Mouse (Mus musculus): ENCODE data around the gene Gm3238. TPM values are rescaled to one million over a fixed set of nuclear protein-coding genes. Genes with fewer than 3 reads are reported as not detected.
"Not testable (repeated sequence)": the region's sequence is repeated elsewhere in the genome, so short reads cannot be mapped to it uniquely, and the experiment has no call there.

Gm3238 gene
- polyA plus RNA-seq, 1 experiment from 2014 or later, result not detected

DNA sequence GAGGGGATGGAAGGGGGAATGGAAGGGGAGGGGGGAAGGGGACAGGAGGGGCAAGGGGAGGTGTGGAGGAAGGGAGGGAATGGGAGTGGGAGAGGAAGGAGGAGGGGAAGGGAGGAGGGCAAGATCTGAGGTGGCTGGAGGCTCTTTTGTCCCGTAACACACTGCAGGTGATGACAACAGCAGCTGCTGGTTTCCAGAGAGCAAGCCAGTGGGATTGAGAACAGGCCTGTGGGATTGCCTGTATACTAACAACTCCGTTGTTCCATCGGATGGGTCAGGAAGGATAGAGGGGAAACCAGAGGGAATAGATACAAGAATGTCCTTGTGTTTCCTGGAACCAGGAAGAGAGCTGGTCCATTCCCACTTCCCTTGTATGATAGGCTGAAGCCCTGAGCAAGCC lies 26.6 kb upstream of the Gm3238 start:
- Histone ChIP-seq H3K36me3 (ENCODE audit: control insufficient read depth, insufficient read depth, low read length) (no peaks in the 10 kb centered on the region), H3K4me1 (replicated peaks; ENCODE audit: control insufficient read depth, insufficient read depth, low read length) (no peaks in the 10 kb centered on the region), H3K9me3 (ENCODE audit: control insufficient read depth, low read length) (no peaks in the 10 kb centered on the region), H3K27ac (ENCODE audit: low read depth, low read length) (no peak overlapping the region), H3K27me3 (replicated peaks; ENCODE audit: control insufficient read depth, insufficient read depth, low read length) (no peaks in the 10 kb centered on the region), H3K9ac (ENCODE audit: low read depth, low read length) (no peak overlapping the region), H3K4me3 (ENCODE audit: low read depth, low read length) (no peak overlapping the region), H3K4me2 (no peak overlapping the region)
- WGBS, result 25% methylated on average over 3 of the region's 3 CpGs
- ATAC-seq (replicated peaks; ENCODE audit: low FRiP score), result no peak
- DNase-seq (ENCODE audit: low spot score), result no peak

DNA sequence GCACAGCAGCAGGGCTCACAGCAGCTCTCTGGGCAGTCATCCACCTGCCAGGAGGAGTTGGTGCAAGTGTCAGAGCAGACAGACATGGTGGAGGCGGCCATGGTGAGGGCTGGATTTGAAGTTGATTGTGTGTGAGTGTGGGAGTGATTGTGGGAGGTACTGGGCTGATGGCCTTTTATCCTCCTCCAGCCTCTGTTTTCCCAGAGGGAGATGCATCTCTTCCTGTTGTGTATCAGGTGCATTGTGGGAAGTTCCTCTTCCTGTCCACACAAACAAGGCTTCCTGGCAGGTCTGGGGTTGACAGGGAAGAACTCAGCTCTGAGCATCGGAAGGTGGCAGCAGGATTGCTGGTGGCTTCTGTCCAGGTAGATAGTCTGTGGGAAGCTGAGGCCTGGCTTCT lies 23.9 kb upstream of the Gm3238 start, which contains the start of gene Gm9639:
Gm9639 (minus strand) TSS at position 101 of the 400 bp plus-strand sequence.
- Histone ChIP-seq H3K27me3 (replicated peaks; ENCODE audit: control insufficient read depth, insufficient read depth, low read length) (no peaks in the 10 kb centered on the region), H3K9me3 (ENCODE audit: control insufficient read depth, low read length) (no peaks in the 10 kb centered on the region), H3K4me2 (no peak within 1 kb of the TSS), H3K9ac (ENCODE audit: low read depth, low read length) (no peak within 1 kb of the TSS), H3K4me1 (replicated peaks; ENCODE audit: control insufficient read depth, insufficient read depth, low read length) (no peaks in the 10 kb centered on the region), H3K36me3 (ENCODE audit: control insufficient read depth, insufficient read depth, low read length) (no peaks in the 10 kb centered on the region), H3K4me3 (ENCODE audit: low read depth, low read length) (no peak within 1 kb of the TSS), H3K27ac (ENCODE audit: low read depth, low read length) (no peak within 1 kb of the TSS)
- ATAC-seq (replicated peaks; ENCODE audit: low FRiP score) (no peak), DNase-seq (ENCODE audit: low spot score) (no peak)
- 35% methylated on average over 2 of the region's 2 CpGs for WGBS

DNA sequence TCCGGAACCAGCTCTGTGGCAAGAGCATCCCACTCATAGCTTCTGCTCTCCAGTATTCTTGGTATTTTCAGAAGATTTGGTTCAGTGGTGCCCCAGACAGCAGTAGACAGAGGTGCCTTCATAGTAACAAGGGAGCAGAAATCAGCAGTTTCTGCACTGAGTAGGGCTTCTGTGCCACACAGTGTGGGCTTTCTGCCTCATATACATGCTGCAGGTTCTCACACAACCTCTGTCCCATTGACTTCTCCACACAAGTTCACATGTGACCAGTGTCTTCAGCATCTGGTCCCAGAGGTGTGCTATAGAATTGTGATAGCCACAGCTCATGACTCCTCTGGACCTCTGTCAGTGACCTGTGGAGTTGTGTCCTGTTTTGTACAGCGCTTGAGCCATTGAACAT lies 17.5 kb upstream of the Gm3238 start:
- ATAC-seq (replicated peaks; ENCODE audit: low FRiP score), result no peak
- no peak overlapping the region for H3K4me2 ChIP-seq
- H3K36me3 ChIP-seq (ENCODE audit: control insufficient read depth, insufficient read depth, low read length), result no peaks in the 10 kb centered on the region
- H3K4me1 ChIP-seq (replicated peaks; ENCODE audit: control insufficient read depth, insufficient read depth, low read length), result no peaks in the 10 kb centered on the region
- H3K27me3 ChIP-seq (replicated peaks; ENCODE audit: control insufficient read depth, insufficient read depth, low read length), result no peaks in the 10 kb centered on the region
- H3K9ac ChIP-seq (ENCODE audit: low read depth, low read length), result no peak overlapping the region
- no peaks in the 10 kb centered on the region for H3K9me3 ChIP-seq (ENCODE audit: control insufficient read depth, low read length)
- no peak for DNase-seq (ENCODE audit: low spot score)
- WGBS, result 70% methylated on average over 2 of the region's 2 CpGs
- no peak overlapping the region for H3K27ac ChIP-seq (ENCODE audit: low read depth, low read length)
- H3K4me3 ChIP-seq (ENCODE audit: low read depth, low read length), result no peak overlapping the region

DNA sequence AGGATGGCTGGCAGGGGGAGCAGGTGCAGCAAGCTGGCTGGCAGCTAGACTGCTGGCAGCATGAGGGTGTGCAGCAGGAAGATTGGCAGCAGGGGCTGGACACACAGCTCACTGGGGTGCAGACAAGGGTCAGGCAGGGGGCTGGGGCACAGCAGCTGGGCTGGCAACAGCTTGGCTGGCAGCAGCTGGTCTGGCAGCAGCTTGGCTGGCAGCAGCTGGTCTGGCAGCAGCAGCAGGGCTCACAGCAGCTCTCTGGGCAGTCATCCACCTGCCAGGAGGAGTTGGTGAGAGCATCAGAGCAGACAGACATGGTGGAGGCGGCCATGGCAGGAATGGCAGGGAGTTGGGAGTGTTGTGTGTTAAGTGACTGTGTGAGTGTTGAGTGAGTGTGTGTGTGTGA lies 16.8 kb upstream of the Gm3238 start, which contains the start of gene Gm7137:
Gm7137 (minus strand) TSS at position 325 of the 400 bp plus-strand sequence.
- DNase-seq (ENCODE audit: low spot score); H3K4me1 ChIP-seq (replicated peaks; ENCODE audit: control insufficient read depth, insufficient read depth, low read length); H3K9me3 ChIP-seq (ENCODE audit: control insufficient read depth, low read length); H3K27me3 ChIP-seq (replicated peaks; ENCODE audit: control insufficient read depth, insufficient read depth, low read length); H3K9ac ChIP-seq (ENCODE audit: low read depth, low read length); H3K27ac ChIP-seq (ENCODE audit: low read depth, low read length); H3K4me2 ChIP-seq; H3K36me3 ChIP-seq (ENCODE audit: control insufficient read depth, insufficient read depth, low read length); H3K4me3 ChIP-seq (ENCODE audit: low read depth, low read length); ATAC-seq (replicated peaks; ENCODE audit: low FRiP score): not testable (repeated sequence)
- WGBS, result 40% methylated on average over 1 of the region's 1 CpGs

DNA sequence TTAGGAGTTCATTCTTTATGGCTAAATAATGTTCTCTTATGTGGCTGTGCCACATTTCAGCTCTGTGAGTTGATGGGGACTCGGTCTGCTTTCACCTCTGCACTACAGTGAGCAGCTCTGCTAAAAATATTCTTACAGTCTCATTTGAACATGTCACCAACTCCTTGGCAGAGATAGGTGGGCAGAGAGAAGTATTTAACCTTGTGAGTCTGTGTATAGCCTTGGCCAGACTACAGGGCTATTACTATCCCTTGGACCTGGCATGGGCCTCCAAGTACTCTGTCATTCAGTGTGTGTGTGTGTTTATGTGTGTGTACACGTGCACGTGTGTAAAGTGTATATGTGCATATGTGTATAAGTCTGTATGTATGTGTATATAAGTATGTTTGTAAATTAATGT lies 12.3 kb upstream of the Gm3238 start:
- not testable (repeated sequence) for H3K27ac ChIP-seq (ENCODE audit: low read depth, low read length); H3K9me3 ChIP-seq (ENCODE audit: control insufficient read depth, low read length); H3K27me3 ChIP-seq (replicated peaks; ENCODE audit: control insufficient read depth, insufficient read depth, low read length); ATAC-seq (replicated peaks; ENCODE audit: low FRiP score); DNase-seq (ENCODE audit: low spot score); H3K4me3 ChIP-seq (ENCODE audit: low read depth, low read length); H3K4me1 ChIP-seq (replicated peaks; ENCODE audit: control insufficient read depth, insufficient read depth, low read length); H3K4me2 ChIP-seq; H3K36me3 ChIP-seq (ENCODE audit: control insufficient read depth, insufficient read depth, low read length); H3K9ac ChIP-seq (ENCODE audit: low read depth, low read length)
- 75% methylated on average over 1 of the region's 3 CpGs for WGBS

DNA sequence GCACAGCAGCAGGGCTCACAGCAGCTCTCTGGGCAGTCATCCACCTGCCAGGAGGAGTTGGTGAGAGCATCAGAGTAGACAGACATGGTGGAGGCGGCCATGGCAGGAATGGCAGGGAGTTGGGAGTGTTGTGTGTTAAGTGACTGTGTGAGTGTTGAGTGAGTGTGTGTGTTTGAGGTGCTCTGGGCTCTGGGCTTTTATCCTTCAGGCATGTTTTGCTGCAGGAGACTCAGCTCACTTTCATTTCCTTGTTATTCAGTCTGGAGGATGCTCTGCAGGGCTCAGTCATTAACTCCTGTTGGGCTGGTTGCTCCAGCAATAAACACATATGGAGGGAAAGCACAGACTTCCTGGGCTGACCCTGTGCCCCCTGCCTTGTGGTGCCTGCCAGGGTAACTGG lies 11.3 kb upstream of the Gm3238 start, which contains the start of gene Gm3250:
Gm3250 (minus strand) TSS at position 101 of the 400 bp plus-strand sequence.
- H3K9ac ChIP-seq (ENCODE audit: low read depth, low read length); H3K4me1 ChIP-seq (replicated peaks; ENCODE audit: control insufficient read depth, insufficient read depth, low read length); H3K27ac ChIP-seq (ENCODE audit: low read depth, low read length); H3K4me2 ChIP-seq; H3K27me3 ChIP-seq (replicated peaks; ENCODE audit: control insufficient read depth, insufficient read depth, low read length); H3K9me3 ChIP-seq (ENCODE audit: control insufficient read depth, low read length); H3K4me3 ChIP-seq (ENCODE audit: low read depth, low read length); DNase-seq (ENCODE audit: low spot score); H3K36me3 ChIP-seq (ENCODE audit: control insufficient read depth, insufficient read depth, low read length); ATAC-seq (replicated peaks; ENCODE audit: low FRiP score): not testable (repeated sequence)
- WGBS, result 38% methylated on average over 1 of the region's 1 CpGs

DNA sequence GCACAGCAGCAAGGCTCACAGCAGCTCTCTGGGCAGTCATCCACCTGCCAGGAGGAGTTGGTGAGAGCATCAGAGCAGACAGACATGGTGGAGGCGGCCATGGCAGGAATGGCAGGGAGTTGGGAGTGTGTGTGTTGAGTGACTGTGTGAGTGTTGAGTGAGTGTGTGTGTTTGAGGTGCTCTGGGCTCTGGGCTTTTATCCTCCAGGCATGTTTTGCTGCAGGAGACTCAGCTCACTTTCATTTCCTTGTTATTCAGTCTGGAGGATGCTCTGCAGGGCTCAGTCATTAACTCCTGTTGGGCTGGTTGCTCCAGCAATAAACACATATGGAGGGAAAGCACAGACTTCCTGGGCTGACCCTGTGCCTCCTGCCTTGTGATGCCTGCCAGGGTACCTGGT lies 5.7 kb upstream of the Gm3238 start, which contains the start of gene Gm7138:
Gm7138 (minus strand) TSS at position 101 of the 400 bp plus-strand sequence.
- not testable (repeated sequence) for H3K27ac ChIP-seq (ENCODE audit: low read depth, low read length); H3K4me1 ChIP-seq (replicated peaks; ENCODE audit: control insufficient read depth, insufficient read depth, low read length); H3K9ac ChIP-seq (ENCODE audit: low read depth, low read length); H3K27me3 ChIP-seq (replicated peaks; ENCODE audit: control insufficient read depth, insufficient read depth, low read length); ATAC-seq (replicated peaks; ENCODE audit: low FRiP score); H3K36me3 ChIP-seq (ENCODE audit: control insufficient read depth, insufficient read depth, low read length); H3K4me3 ChIP-seq (ENCODE audit: low read depth, low read length); DNase-seq (ENCODE audit: low spot score); H3K9me3 ChIP-seq (ENCODE audit: control insufficient read depth, low read length); H3K4me2 ChIP-seq
- 36% methylated on average over 1 of the region's 1 CpGs for WGBS

DNA sequence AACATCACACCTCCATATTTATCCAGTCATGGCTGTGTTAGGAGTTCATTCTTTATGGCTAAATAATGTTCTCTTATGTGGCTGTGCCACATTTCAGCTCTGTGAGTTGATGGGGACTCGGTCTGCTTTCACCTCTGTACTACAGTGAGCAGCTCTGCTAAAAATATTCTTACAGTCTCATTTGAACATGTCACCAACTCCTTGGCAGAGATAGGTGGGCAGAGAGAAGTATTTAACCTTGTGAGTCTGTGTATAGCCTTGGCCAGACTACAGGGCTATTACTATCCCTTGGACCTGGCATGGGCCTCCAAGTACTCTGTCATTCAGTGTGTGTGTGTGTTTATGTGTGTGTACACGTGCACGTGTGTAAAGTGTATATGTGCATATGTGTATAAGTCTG lies 1.0 kb upstream of the Gm3238 start:
- not testable (repeated sequence) for H3K4me3 ChIP-seq (ENCODE audit: low read depth, low read length); H3K36me3 ChIP-seq (ENCODE audit: control insufficient read depth, insufficient read depth, low read length); H3K27me3 ChIP-seq (replicated peaks; ENCODE audit: control insufficient read depth, insufficient read depth, low read length); DNase-seq (ENCODE audit: low spot score); H3K4me1 ChIP-seq (replicated peaks; ENCODE audit: control insufficient read depth, insufficient read depth, low read length); H3K9ac ChIP-seq (ENCODE audit: low read depth, low read length); H3K9me3 ChIP-seq (ENCODE audit: control insufficient read depth, low read length); H3K27ac ChIP-seq (ENCODE audit: low read depth, low read length); ATAC-seq (replicated peaks; ENCODE audit: low FRiP score); H3K4me2 ChIP-seq
- WGBS, result 78% methylated on average over 1 of the region's 3 CpGs

DNA sequence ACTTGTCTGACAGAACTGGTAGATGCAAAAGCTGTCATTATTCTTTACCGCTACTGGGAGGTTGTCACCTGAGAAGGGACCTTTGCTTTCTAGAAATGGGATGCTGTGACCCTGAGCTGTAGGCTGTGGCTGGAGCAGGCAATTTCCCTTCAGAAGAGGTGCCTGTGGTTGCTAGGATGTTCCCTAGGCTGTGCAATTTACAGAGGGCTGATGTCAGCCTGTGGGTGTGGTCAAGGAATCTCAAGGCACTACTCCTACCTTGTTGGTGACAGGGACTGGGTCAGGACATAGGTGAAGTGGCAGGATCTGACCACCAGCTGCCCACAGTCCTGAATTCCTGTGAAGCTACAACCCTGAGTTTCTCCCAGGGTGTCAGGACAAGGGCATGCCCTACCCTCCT lies 1.4 kb downstream of the Gm3238 start:
- H3K36me3 ChIP-seq (ENCODE audit: control insufficient read depth, insufficient read depth, low read length), result no peaks in the 10 kb centered on the region
- no peak overlapping the region for H3K4me2 ChIP-seq
- no peak overlapping the region for H3K27ac ChIP-seq (ENCODE audit: low read depth, low read length)
- no peak overlapping the region for H3K4me3 ChIP-seq (ENCODE audit: low read depth, low read length)
- H3K4me1 ChIP-seq (replicated peaks; ENCODE audit: control insufficient read depth, insufficient read depth, low read length), result no peaks in the 10 kb centered on the region
- H3K9ac ChIP-seq (ENCODE audit: low read depth, low read length), result no peak overlapping the region
- H3K9me3 ChIP-seq (ENCODE audit: control insufficient read depth, low read length), result no peaks in the 10 kb centered on the region
- no peaks in the 10 kb centered on the region for H3K27me3 ChIP-seq (replicated peaks; ENCODE audit: control insufficient read depth, insufficient read depth, low read length)
- WGBS, result 62% methylated on average over 1 of the region's 1 CpGs
- DNase-seq (ENCODE audit: low spot score) (no peak), ATAC-seq (replicated peaks; ENCODE audit: low FRiP score) (no peak)

Data from liver, embryonic 11.5 days (tissue).